Mouse (Mus musculus) cerebellum, adult 2 months (tissue): Measurements from ENCODE around the gene Ppl. TPM values are rescaled to one million over a fixed set of nuclear protein-coding genes. Genes with fewer than 3 reads are reported as not detected.

Source experiments
- DNase-seq, 2 experiments: peaks; one replicate each; pipeline ENCODE4 v3.0.0; 2021
- H3K27ac ChIP-seq: fragments of 200-500 bp; 2 replicates; pipeline ENCODE4 v1.5.1; 2012; ENCODE audit warnings: low read length, control low read depth, inconsistent platforms; ENCODE audit not compliant: insufficient read depth
- H3K27me3 ChIP-seq: fragments of 200-500 bp; 2 replicates; pipeline ENCODE4 v1.6.1; 2012; ENCODE audit warnings: inconsistent platforms, mild to moderate bottlenecking, low read length, moderate library complexity; ENCODE audit not compliant: control insufficient read depth, insufficient read depth
- H3K4me1 ChIP-seq: fragments of 200-500 bp; 2 replicates; pipeline ENCODE4 v1.6.1; 2011; ENCODE audit warnings: low read length; ENCODE audit not compliant: control insufficient read depth, insufficient read depth
- H3K4me3 ChIP-seq: fragments of 200-500 bp; replicated peaks from 2 replicates; pipeline ENCODE3; 2011; ENCODE audit warnings: mild to moderate bottlenecking, low read depth, low read length, control low read depth; ENCODE audit not compliant: insufficient read depth
- CTCF ChIP-seq: fragments of 200-500 bp; IDR thresholded peaks from 2 replicates; pipeline ENCODE4 v1.5.1; 2011; ENCODE audit warnings: low read depth, mild to moderate bottlenecking, control low read depth, low read length, moderate library complexity, borderline replicate concordance; ENCODE audit not compliant: insufficient read depth
- POLR2A ChIP-seq: fragments of 200-500 bp; IDR thresholded peaks from 2 replicates; pipeline ENCODE4 v1.6.1; 2011; ENCODE audit warnings: low read length, control low read depth, borderline replicate concordance; ENCODE audit not compliant: insufficient read depth
- WGBS: fragments of 180-500 bp; shearing (Covaris S2); methylation state at CpG from one replicate; pipeline ENCODE4 v1.1.7; 2018; 5-methylcytosine and 5-hydroxymethylcytosine counted together
- polyA plus RNA-seq: library from polyadenylated mRNA; depleted of rRNA; stranded (reverse); fragments of >200 nt; gene quantifications from 2 replicates; pipeline ENCODE4 v1.2.3, GENCODE M21; 2012

The Ppl gene
- polyA plus RNA-seq, 1 experiment, result 0.88 TPM

GRCm38 (mm10) chr16:5089021-5089420, 43.2 kb downstream of the Ppl start:
- Histone ChIP-seq H3K27ac (no peak overlapping the region), H3K27me3 (no peaks in the 10 kb centered on the region), H3K4me3 (no peak overlapping the region), H3K4me1 (no peaks in the 10 kb centered on the region)
- no peak for DNase-seq
- TF ChIP-seq POLR2A (no peak), CTCF (no peak)
- WGBS, result 73% methylated on average over 10 of the region's 10 CpGs

GRCm38 (mm10) chr16:5086179-5086578, 46.0 kb downstream of the Ppl start:
- TF ChIP-seq CTCF (no peak), POLR2A (no peak)
- Histone ChIP-seq H3K4me1 (no peaks in the 10 kb centered on the region; the same call in 1 of the 2 replicates), H3K4me3 (no peak overlapping the region), H3K27ac (no peak overlapping the region), H3K27me3 (no peaks in the 10 kb centered on the region)
- 96% methylated on average over 2 of the region's 2 CpGs for WGBS
- no peak for DNase-seq

GRCm38 (mm10) chr16:5085196-5085595, 47.0 kb downstream of the Ppl start:
- TF ChIP-seq CTCF (no peak), POLR2A (no peak)
- no peak for DNase-seq
- no peak overlapping the region for H3K4me3 ChIP-seq
- H3K27ac ChIP-seq, result no peak overlapping the region
- H3K4me1 ChIP-seq, result no peaks in the 10 kb centered on the region; the same call in 1 of the 2 replicates
- 74% methylated on average over 4 of the region's 4 CpGs for WGBS
- no peaks in the 10 kb centered on the region for H3K27me3 ChIP-seq

- peak; percentile 39 to 44 for DNase-seq
- TF ChIP-seq POLR2A (no peak), CTCF (no peak)
- no peak overlapping the region for H3K4me3 ChIP-seq
- no peaks in the 10 kb centered on the region for H3K27me3 ChIP-seq
- WGBS, result 85% methylated on average over 5 of the region's 5 CpGs
- H3K27ac ChIP-seq, result no peak overlapping the region
- peaks cover 4% of the 10 kb centered on the region for H3K4me1 ChIP-seq
Measured at GRCm38 (mm10) chr16:5074341-5074740, 57.9 kb downstream of the Ppl start.

- DNase-seq, result peak in 1 of 2 experiments; percentile 20
- Histone ChIP-seq H3K27me3 (no peaks in the 10 kb centered on the region), H3K4me1 (peaks cover 4% of the 10 kb centered on the region), H3K4me3 (no peak overlapping the region), H3K27ac (no peak overlapping the region)
- TF ChIP-seq CTCF (no peak), POLR2A (no peak)
- WGBS, result 39% methylated on average over 7 of the region's 7 CpGs
Measured at GRCm38 (mm10) chr16:5071974-5072373, 60.2 kb downstream of the Ppl start.

GRCm38 (mm10) chr16:5070321-5070720, 61.9 kb downstream of the Ppl start:
- H3K27me3 ChIP-seq, result no peaks in the 10 kb centered on the region
- peak; percentile 35 to 56 for DNase-seq
- H3K4me3 ChIP-seq, result no peak overlapping the region
- peak overlapping the region; percentile 46; the same call in 1 of the 2 replicates for H3K27ac ChIP-seq
- TF ChIP-seq CTCF (0 out of 2 replicates have a peak, but pooled peaks have one; percentile 7), POLR2A (no peak)
- H3K4me1 ChIP-seq, result peaks cover 4% of the 10 kb centered on the region
- 17% methylated on average over 3 of the region's 3 CpGs for WGBS

GRCm38 (mm10) chr16:5063472-5063871, 68.7 kb downstream of the Ppl start:
- H3K4me3 ChIP-seq, result no peak overlapping the region
- 95% methylated on average over 4 of the region's 4 CpGs for WGBS
- H3K4me1 ChIP-seq, result no peaks in the 10 kb centered on the region
- no peak overlapping the region for H3K27ac ChIP-seq
- H3K27me3 ChIP-seq, result no peaks in the 10 kb centered on the region
- TF ChIP-seq CTCF (no peak), POLR2A (no peak)
- no peak for DNase-seq

GRCm38 (mm10) chr16:5058114-5058513, 74.1 kb downstream of the Ppl start:
- no peak for DNase-seq
- TF ChIP-seq CTCF (no peak), POLR2A (no peak)
- no peaks in the 10 kb centered on the region for H3K27me3 ChIP-seq
- 95% methylated on average over 1 of the region's 1 CpGs for WGBS
- no peak overlapping the region for H3K27ac ChIP-seq
- no peak overlapping the region for H3K4me3 ChIP-seq
- H3K4me1 ChIP-seq, result no peaks in the 10 kb centered on the region
